Mouse (Mus musculus) G1E (cell line): ENCODE results near the gene Agpat3. TPM values are rescaled to one million over a fixed set of nuclear protein-coding genes. Genes with fewer than 3 reads are reported as not detected.
A peak's percentile ranks its signal among the peaks of the same experiment; 100 is the strongest.

Source experiments
- ATAC-seq: 2 replicates; pipeline ENCODE4 v1.8.0; 2016; ENCODE audit warnings: mild to moderate bottlenecking; ENCODE audit not compliant: insufficient number of reproducible peaks, poor library complexity, low FRiP score, severe bottlenecking; ENCODE audit errors: extremely low read depth
- DNase-seq: peaks from one replicate; pipeline ENCODE4 v3.0.0; 2012; ENCODE audit warnings: low spot score
- H3K27me3 ChIP-seq: 2 replicates; pipeline ENCODE4 v1.6.1; 2012; ENCODE audit warnings: mild to moderate bottlenecking, low read length, inconsistent platforms; ENCODE audit not compliant: insufficient read depth
- H3K36me3 ChIP-seq: replicated peaks from 2 replicates; pipeline ENCODE3; 2012; ENCODE audit warnings: mild to moderate bottlenecking, inconsistent platforms
- H3K4me1 ChIP-seq: 2 replicates; pipeline ENCODE4 v1.6.1; 2012; ENCODE audit warnings: low read depth, low read length, inconsistent platforms, mixed read lengths; ENCODE audit not compliant: insufficient read depth
- H3K4me3 ChIP-seq: 2 replicates; pipeline ENCODE4 v1.5.1; 2012; ENCODE audit warnings: low read depth, mild to moderate bottlenecking, inconsistent platforms, low read length, moderate library complexity, mixed read lengths
- H3K9me3 ChIP-seq: replicated peaks from 2 replicates; pipeline ENCODE4 v1.6.1; 2012; ENCODE audit warnings: inconsistent platforms
- CTCF ChIP-seq: IDR thresholded peaks from 2 replicates; pipeline ENCODE4 v1.5.1; 2012; ENCODE audit warnings: low read depth, low read length, inconsistent platforms, mixed read lengths
- GATA1 ChIP-seq: IDR thresholded peaks from 2 replicates; pipeline ENCODE4 v1.6.1; 2012; ENCODE audit warnings: borderline replicate concordance, low read length, inconsistent platforms, mixed read lengths
- GATA2 ChIP-seq: IDR thresholded peaks from 2 replicates; pipeline ENCODE4 v1.6.1; 2012; ENCODE audit warnings: low read depth, low read length, inconsistent platforms, borderline replicate concordance
- POLR2AphosphoS5 ChIP-seq: IDR thresholded peaks from 2 replicates; pipeline ENCODE4 v1.6.1; 2012; ENCODE audit warnings: low read depth, low read length, inconsistent platforms; ENCODE audit not compliant: insufficient replicate concordance
- TAL1 ChIP-seq: conservative IDR thresholded peaks from 2 replicates; pipeline ENCODE4 v1.6.1; 2012; ENCODE audit warnings: low read depth, low read length, inconsistent platforms, mixed read lengths
- polyA plus RNA-seq: library from polyadenylated mRNA; stranded (reverse); fragments of >175 nt; gene quantifications from 2 replicates; pipeline ENCODE4 v1.2.3, GENCODE M21; 2012
- total RNA-seq, 2 experiments: library from RNA; stranded (forward) in 1 of 2; stranded (reverse) in 1 of 2; fragments of 200-1000 nt in 1 of 2; fragments of >200 nt in 1 of 2; fragmentation: Nextera tagmentation in 1 of 2; gene quantifications; 2 replicates each; pipeline ENCODE4 v1.2.3; 2014 to 2017

The Agpat3 gene
- total and polyA plus RNA-seq, 3 experiments, result 2.3 to 2.9 (median 2.3) TPM

GRCm38 (mm10) chr10:78303675-78304074 is 48.6 kb downstream of the Agpat3 start:
- Histone ChIP-seq H3K36me3 (no peaks in the 10 kb centered on the region), H3K27me3 (peaks cover 41% of the 10 kb centered on the region), H3K9me3 (no peaks in the 10 kb centered on the region), H3K4me3 (0 out of 2 replicates have a peak overlapping the region, but pooled peaks have one; percentile 8), H3K4me1 (0 out of 2 replicates have a peak, but pooled peaks cover 3% of the 10 kb centered on the region)
- DNase-seq (no peak), ATAC-seq (no peak)
- TF ChIP-seq GATA1 (no peak), CTCF (no peak), GATA2 (no peak), POLR2AphosphoS5 (no peak), TAL1 (no peak)

DNA sequence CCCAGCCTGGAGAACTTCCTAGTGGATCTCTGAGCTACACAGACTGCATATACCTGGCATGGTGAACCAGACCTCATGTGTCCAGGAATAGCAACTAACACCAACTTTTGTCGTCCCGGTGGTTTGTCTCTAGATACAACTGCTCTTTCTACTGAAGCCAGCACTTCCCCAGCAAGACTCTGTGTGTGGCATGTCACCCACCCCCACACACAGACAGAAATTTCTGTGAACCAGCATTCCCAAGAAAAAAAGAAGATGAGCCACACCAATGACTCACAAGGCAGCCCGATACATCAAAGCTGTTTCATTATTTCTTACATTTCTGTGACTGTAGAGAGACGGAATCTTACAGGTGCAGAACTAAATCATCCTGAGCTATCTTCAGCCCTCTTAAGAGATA is 52.2 kb downstream of the Agpat3 start:
- Histone ChIP-seq H3K4me3 (no peak overlapping the region), H3K27me3 (peaks cover 29% of the 10 kb centered on the region; the same call in 1 of the 2 replicates), H3K9me3 (no peaks in the 10 kb centered on the region), H3K36me3 (no peaks in the 10 kb centered on the region), H3K4me1 (peaks cover 3% of the 10 kb centered on the region; the same call in 1 of the 2 replicates)
- TF ChIP-seq CTCF (no peak), POLR2AphosphoS5 (no peak), GATA2 (no peak), GATA1 (no peak), TAL1 (no peak)
- DNase-seq (no peak), ATAC-seq (no peak)

- H3K36me3 ChIP-seq, result no peaks in the 10 kb centered on the region
- peaks cover 30% of the 10 kb centered on the region; the same call in 1 of the 2 replicates for H3K27me3 ChIP-seq
- H3K4me1 ChIP-seq, result peaks cover 7% of the 10 kb centered on the region; the same call in 1 of the 2 replicates
- no peaks in the 10 kb centered on the region for H3K9me3 ChIP-seq
- DNase-seq, result no peak
- TF ChIP-seq TAL1 (no peak), GATA1 (no peak), CTCF (no peak), GATA2 (no peak), POLR2AphosphoS5 (no peak)
- ATAC-seq, result no peak
- H3K4me3 ChIP-seq, result no peak overlapping the region
These were observed 53.3 kb downstream of the Agpat3 start for GRCm38 (mm10) chr10:78298651-78299644.

GRCm38 (mm10) chr10:78297576-78298484 is 54.5 kb downstream of the Agpat3 start:
- no peak for ATAC-seq
- peaks cover 4% of the 10 kb centered on the region; the same call in 1 of the 2 replicates for H3K4me1 ChIP-seq
- TF ChIP-seq TAL1 (no peak), POLR2AphosphoS5 (no peak), CTCF (no peak), GATA2 (no peak), GATA1 (no peak)
- peaks cover 32% of the 10 kb centered on the region; the same call in 1 of the 2 replicates for H3K27me3 ChIP-seq
- DNase-seq, result no peak
- H3K9me3 ChIP-seq, result no peaks in the 10 kb centered on the region
- no peaks in the 10 kb centered on the region for H3K36me3 ChIP-seq
- no peak overlapping the region for H3K4me3 ChIP-seq

DNA sequence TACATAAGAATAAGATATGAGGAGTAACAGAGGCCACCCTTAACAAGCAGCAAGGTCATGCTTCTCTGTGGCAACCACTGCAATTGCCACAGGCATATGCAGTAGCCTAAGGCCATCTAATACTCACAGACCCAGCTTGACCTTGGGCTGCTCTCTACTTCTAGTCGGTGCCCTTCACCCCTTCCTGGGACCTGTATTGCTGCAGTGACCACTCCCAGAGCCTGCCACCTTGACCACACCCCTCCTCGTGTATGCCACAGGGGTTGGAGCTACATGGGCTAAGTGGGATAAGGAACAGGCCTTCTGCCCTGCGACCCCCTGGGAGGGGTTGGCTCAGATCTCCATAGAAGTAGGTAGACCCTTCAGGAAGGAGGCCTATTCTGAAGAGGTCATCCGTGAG is 55.3 kb downstream of the Agpat3 start:
- TF ChIP-seq TAL1 (no peak), CTCF (no peak), POLR2AphosphoS5 (no peak), GATA2 (no peak), GATA1 (no peak)
- DNase-seq, result no peak
- ATAC-seq, result no peak
- H3K4me1 ChIP-seq, result peaks cover 4% of the 10 kb centered on the region; the same call in 1 of the 2 replicates
- no peak overlapping the region for H3K4me3 ChIP-seq
- H3K36me3 ChIP-seq, result no peaks in the 10 kb centered on the region
- H3K27me3 ChIP-seq, result peaks cover 28% of the 10 kb centered on the region; the same call in 1 of the 2 replicates
- no peaks in the 10 kb centered on the region for H3K9me3 ChIP-seq

GRCm38 (mm10) chr10:78296371-78296770 is 55.9 kb downstream of the Agpat3 start:
- Histone ChIP-seq H3K27me3 (peaks cover 28% of the 10 kb centered on the region; the same call in 1 of the 2 replicates), H3K4me3 (no peak overlapping the region), H3K36me3 (no peaks in the 10 kb centered on the region), H3K9me3 (no peaks in the 10 kb centered on the region), H3K4me1 (peaks cover 4% of the 10 kb centered on the region; the same call in 1 of the 2 replicates)
- no peak for ATAC-seq
- no peak for DNase-seq
- TF ChIP-seq GATA1, result no peak
